Mouse (Mus musculus) embryo, embryonic 10 days (tissue): ENCODE results near the gene Gpc4.

Source experiments
- DNase-seq: peaks from one replicate; pipeline ENCODE4 v3.0.0-alpha.2; 2015; ENCODE audit warnings: low spot score

Gpc4 gene

GRCm38 (mm10) chrX:52030146-52030545, 134.9 kb downstream of the Gpc4 start:
- no peak for DNase-seq

GRCm38 (mm10) chrX:52017660-52018059, 147.4 kb downstream of the Gpc4 start:
- DNase-seq = peak; percentile 70
